Mouse (Mus musculus) spleen, adult 2 months (tissue): ENCODE results near the gene Zfp541. TPM values are rescaled to one million over a fixed set of nuclear protein-coding genes. Genes with fewer than 3 reads are reported as not detected.

ENCODE experiments used
- DNase-seq, 2 experiments: peaks; one replicate each; pipeline versions ENCODE4 v3.0.0 to v3.0.0-alpha.2; 2012 to 2021; ENCODE audit warnings: low spot score in 2 of 2, low read depth in 1 of 2
- H3K27ac ChIP-seq: fragments of 200-500 bp; 2 replicates; pipeline ENCODE4 v1.5.1; 2012; ENCODE audit warnings: low read length, inconsistent platforms; ENCODE audit not compliant: insufficient read depth
- H3K27me3 ChIP-seq: fragments of 200-500 bp; 2 replicates; pipeline ENCODE4 v1.6.1; 2012; ENCODE audit warnings: mild to moderate bottlenecking, moderate library complexity, low read length, inconsistent platforms; ENCODE audit not compliant: control insufficient read depth, insufficient read depth
- H3K36me3 ChIP-seq: fragments of 200-500 bp; 2 replicates; pipeline ENCODE4 v1.6.1; 2012; ENCODE audit warnings: mild to moderate bottlenecking, low read length, inconsistent platforms; ENCODE audit not compliant: control insufficient read depth, insufficient read depth
- H3K4me1 ChIP-seq: fragments of 200-500 bp; 2 replicates; pipeline ENCODE4 v1.6.1; 2011; ENCODE audit warnings: inconsistent platforms; ENCODE audit not compliant: control insufficient read depth, insufficient read depth, insufficient read length
- H3K4me3 ChIP-seq: fragments of 200-500 bp; 2 replicates; pipeline ENCODE4 v1.5.1; 2011; ENCODE audit warnings: mild to moderate bottlenecking, inconsistent platforms; ENCODE audit not compliant: insufficient read depth, insufficient read length; ENCODE audit errors: extremely low read depth
- CTCF ChIP-seq: fragments of 200-500 bp; IDR thresholded peaks from 2 replicates; pipeline ENCODE4 v1.5.1; 2011; ENCODE audit warnings: mild to moderate bottlenecking, inconsistent platforms; ENCODE audit not compliant: insufficient read depth, insufficient read length, insufficient replicate concordance; ENCODE audit errors: extremely low read depth
- POLR2A ChIP-seq: fragments of 200-500 bp; IDR thresholded peaks from 2 replicates; pipeline ENCODE4 v1.6.1; 2011; ENCODE audit warnings: low read depth, low read length, inconsistent platforms
- WGBS: fragments of 180-500 bp; shearing (Covaris S2); methylation state at CpG from one replicate; pipeline ENCODE4 v1.1.7; 2018; 5-methylcytosine and 5-hydroxymethylcytosine counted together
- polyA plus RNA-seq: library from polyadenylated mRNA; depleted of rRNA; stranded (reverse); fragments of >200 nt; gene quantifications from 2 replicates; pipeline ENCODE4 v1.2.3, GENCODE M21; 2012

Gene Zfp541
- polyA plus RNA-seq, 1 experiment = 0.02 TPM

DNA sequence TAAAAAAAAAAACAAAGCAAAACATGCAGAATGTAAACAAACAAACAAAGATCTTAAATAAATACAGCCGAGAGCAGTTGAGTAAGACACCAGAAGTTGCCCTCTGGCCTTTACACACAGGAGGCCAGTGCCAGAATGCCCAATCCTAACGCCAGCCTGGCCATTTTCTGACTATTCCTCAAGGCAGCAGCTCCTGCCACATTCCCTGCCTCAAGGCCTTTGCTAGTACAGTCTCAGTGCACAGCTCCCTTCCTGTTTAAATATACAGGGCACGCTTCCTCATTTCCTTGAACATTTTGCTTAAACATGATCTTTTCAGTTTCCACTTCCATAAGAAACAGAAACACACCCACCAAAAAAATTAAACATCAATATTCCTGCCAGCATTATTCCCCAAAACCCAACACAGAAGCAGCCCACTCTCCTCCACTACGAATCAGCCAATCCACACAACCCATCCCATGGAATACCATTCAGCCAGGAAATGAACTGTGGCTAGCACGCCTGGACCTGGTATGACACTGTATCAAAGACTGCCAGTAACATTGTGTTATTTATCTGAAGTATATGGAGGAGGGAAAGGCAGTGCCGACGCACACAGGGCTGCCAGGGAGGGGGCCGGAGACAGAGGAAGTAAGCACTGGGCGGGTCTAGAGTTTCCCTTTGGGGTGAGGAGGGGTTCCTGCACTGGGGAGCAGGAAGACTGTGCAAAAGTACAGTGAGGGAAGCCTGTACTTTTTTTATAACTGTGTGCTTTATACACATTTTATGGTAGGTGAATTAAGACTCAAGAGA, 43.4 kb upstream of the Zfp541 start:
- Histone ChIP-seq H3K4me3 (peak overlapping the region; percentile 33; the same call in 1 of the 2 replicates), H3K27ac (peak overlapping the region; percentile 84), H3K36me3 (no peaks in the 10 kb centered on the region), H3K4me1 (peaks cover 60% of the 10 kb centered on the region), H3K27me3 (no peaks in the 10 kb centered on the region)
- peak; percentile 32 to 75 for DNase-seq
- TF ChIP-seq CTCF = no peak
- no peak for TF ChIP-seq POLR2A
- 21% methylated on average over 9 of the region's 9 CpGs for WGBS

DNA sequence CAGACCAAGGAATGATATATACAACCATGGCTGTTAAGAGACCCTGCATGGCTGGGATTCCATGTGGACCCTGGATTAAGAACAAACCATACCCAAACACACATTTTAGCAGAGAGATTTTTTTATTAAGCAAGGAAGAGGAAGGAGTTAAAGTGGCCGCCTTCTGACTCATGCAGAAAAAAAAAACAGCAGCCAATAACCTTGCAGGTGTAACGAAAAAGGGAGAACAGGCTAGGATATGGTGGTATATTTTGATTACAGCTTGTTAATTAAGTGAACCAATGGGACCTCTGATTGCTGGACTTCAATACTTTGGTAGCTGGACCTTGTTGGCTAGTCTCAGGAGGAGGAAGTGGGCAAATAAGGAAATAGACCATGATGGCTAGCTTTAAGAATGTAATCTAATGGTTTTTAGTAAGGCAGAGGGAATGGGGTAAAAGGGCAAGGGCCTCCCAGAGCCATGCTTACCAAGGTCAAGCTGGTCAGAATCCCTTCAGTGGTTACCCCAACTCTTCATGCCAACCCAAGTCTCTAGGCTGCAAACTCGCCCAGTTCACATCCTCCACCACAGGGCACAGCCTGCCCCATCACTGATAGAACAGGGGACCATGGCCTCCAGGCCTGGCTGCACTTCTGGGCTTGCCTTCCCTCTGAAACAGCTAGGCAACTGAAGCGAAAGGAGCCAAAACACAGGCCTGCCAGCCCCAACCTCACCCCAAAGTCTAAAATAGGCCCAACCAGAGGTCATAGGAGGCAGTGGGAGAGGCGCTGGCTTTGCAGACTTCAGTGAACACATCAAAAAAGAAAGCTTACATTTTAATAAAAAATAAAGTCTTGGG, 42.1 kb upstream of the Zfp541 start:
- H3K27me3 ChIP-seq = no peaks in the 10 kb centered on the region
- 42% methylated on average over 5 of the region's 5 CpGs for WGBS
- no peak overlapping the region for H3K4me3 ChIP-seq
- TF ChIP-seq CTCF (no peak), POLR2A (no peak)
- no peaks in the 10 kb centered on the region for H3K36me3 ChIP-seq
- peak overlapping the region; percentile 84 for H3K27ac ChIP-seq
- peaks cover 49% of the 10 kb centered on the region for H3K4me1 ChIP-seq
- no peak for DNase-seq

DNA sequence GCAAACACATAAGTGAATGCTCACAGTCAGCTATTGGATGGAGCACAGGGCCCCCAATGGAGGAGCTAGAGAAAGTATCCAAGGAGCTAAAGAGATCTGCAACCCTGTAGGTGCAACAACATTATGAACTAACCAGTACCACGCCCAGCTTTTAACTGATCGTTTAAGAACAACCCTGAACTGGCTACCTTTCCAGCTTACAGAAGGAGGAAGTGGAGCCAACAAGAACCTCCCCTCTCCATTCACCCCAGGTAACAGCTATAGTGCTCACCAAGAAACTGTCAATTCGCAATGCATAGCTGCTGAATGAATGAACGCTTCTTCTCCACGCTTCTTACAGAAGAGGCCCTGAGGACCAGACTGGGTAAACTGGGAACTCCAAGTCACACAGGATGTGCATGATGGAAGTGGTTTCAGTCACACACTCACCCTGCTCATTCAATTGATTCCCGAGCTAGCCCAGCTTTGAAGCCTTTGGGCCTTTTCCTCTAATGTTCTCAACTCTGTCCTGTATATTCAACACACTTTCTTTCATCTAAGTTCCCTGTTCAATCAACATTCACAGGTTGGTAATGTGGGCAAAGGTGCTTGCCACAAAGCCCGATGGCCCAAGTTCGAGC, 36.9 kb upstream of the Zfp541 start:
- H3K27ac ChIP-seq = no peak overlapping the region

DNA sequence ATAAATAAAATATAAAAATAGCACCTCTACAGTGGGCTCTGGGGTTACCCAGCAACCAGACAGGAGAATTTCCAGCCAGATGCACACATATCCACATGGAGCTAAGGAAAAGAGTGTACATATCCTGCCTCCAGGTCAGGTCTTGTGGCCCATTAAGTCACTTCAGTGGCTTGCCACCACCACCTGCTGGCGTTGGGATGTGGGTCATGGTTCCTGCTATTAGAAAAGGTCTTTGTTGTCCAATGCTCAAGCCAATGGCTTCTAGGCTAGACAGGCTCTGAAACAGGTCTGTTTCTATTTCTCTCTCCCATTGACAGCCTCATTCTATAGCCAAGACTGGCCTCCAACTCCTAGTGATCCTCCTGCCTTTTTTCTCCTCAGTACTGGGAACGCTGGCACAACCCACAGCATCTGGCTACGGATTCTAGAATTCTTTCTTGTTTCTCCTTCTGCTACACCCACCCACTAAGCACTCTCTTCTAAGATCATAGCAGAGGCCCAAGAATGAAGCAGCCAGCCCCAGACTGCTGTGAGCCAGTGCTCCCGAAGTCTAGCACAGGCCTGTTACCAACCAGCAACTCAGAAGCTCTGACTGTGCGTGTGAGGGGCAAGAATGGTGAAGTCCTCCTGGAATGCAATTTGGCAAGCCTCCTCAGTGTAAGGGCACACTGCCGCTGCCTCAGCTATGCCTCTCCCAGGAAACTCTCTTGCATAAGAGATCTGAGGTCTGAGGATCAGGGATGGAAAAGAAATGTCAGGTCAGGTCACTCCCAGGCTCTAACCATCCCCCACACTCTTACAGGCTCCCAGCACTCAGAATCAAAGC, 33.3 kb upstream of the Zfp541 start:
- no peaks in the 10 kb centered on the region for H3K36me3 ChIP-seq
- TF ChIP-seq CTCF (no peak), POLR2A (no peak)
- H3K27ac ChIP-seq = no peak overlapping the region; the same call in 1 of the 2 replicates
- DNase-seq = no peak
- peaks cover 9% of the 10 kb centered on the region; the same call in 1 of the 2 replicates for H3K4me1 ChIP-seq
- H3K27me3 ChIP-seq = no peaks in the 10 kb centered on the region
- H3K4me3 ChIP-seq = no peak overlapping the region
- 86% methylated on average over 6 of the region's 6 CpGs for WGBS

More for the DNA sequence above, 36.9 kb upstream of the Zfp541 start:
- Histone ChIP-seq H3K4me1 (peaks cover 17% of the 10 kb centered on the region; the same call in 1 of the 2 replicates), H3K36me3 (no peaks in the 10 kb centered on the region), H3K27me3 (no peaks in the 10 kb centered on the region), H3K4me3 (no peak overlapping the region)
- DNase-seq = no peak
- TF ChIP-seq POLR2A (no peak), CTCF (no peak)
- 60% methylated on average over 8 of the region's 8 CpGs for WGBS

- H3K27me3 ChIP-seq = no peaks in the 10 kb centered on the region
- no peak for DNase-seq
- WGBS = 85% methylated on average over 4 of the region's 4 CpGs
- no peak overlapping the region for H3K27ac ChIP-seq
- no peaks in the 10 kb centered on the region for H3K36me3 ChIP-seq
- TF ChIP-seq POLR2A (no peak), CTCF (no peak)
- H3K4me3 ChIP-seq = no peak overlapping the region
- peaks cover 12% of the 10 kb centered on the region; the same call in 1 of the 2 replicates for H3K4me1 ChIP-seq
These were observed 30.5 kb upstream of the Zfp541 start for GRCm38 (mm10) chr7:16031072-16031471.

GRCm38 (mm10) chr7:16033059-16033458, 28.6 kb upstream of the Zfp541 start:
- TF ChIP-seq CTCF (no peak), POLR2A (no peak)
- H3K36me3 ChIP-seq = no peaks in the 10 kb centered on the region; the same call in 1 of the 2 replicates
- H3K4me3 ChIP-seq = no peak overlapping the region
- peaks cover 15% of the 10 kb centered on the region for H3K4me1 ChIP-seq
- WGBS = 60% methylated on average over 1 of the region's 1 CpGs
- no peak for DNase-seq
- no peaks in the 10 kb centered on the region for H3K27me3 ChIP-seq
- H3K27ac ChIP-seq = no peak overlapping the region
